Mouse (Mus musculus) lung, postnatal 10 days (tissue): ENCODE data around the gene Ppp1r37.

Source experiments
- DNase-seq: peaks from one replicate; pipeline ENCODE4 v3.0.0; 2021

The Ppp1r37 gene

GRCm38 (mm10) chr7:19495521-19496213 is 67.2 kb downstream of the Ppp1r37 start:
- DNase-seq = no peak

DNA sequence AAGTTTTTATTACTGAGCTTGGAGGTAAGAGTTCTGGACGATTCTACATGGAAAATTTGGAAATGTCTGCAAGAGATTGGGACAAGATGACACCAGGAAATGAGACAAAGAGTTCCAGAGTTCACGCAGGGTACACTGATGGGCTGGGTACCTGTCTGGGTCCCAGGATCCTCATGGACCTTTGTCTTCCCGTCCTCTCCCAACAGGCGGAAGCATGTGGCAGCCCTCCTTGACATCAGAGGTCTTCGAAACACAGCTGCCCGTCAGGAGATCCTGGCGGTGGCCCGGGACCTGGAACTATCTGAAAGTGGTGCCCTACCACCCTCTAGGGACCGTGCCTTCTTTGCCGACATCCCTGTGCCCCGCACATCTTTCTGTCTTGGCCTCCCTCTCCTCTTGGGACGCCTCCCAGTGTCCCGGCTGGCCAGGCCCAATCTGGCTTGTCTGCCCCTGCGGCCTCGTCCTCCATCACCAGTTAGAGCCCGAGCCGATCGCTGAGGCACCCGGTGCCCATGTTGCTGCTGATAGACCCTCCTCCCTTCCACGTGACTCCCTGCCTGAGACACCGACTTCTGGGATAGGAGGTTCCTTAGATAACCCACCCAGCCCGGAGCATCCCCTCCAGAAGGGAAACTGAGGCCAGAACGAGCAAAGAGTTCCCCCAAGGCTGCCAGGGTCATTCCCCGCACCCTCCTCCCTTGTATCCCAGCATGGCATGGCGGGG is 68.0 kb downstream of the Ppp1r37 start:
- DNase-seq = no peak

GRCm38 (mm10) chr7:19491731-19492130 is 71.1 kb downstream of the Ppp1r37 start:
- DNase-seq = peak; percentile 87

DNA sequence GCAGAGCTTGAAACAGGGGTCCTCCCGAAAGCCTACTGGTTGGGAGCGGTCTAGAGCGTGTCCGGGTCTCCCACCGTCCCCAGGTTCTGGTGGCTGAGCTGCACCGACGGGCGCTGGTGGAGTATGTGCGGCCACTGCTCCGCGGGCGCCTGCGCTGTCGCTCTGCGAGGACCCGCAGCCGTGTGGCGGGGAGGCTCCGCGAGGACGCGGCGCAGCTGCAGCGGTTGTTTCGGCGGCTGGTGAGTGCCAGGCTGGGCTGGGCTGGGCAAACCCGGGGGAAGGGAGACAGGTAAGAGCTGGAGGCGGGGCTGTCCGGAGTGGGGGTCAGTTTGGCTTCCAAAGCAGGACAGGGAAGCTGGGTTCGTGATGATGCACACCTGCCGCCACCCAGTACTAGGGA is 73.4 kb downstream of the Ppp1r37 start:
- DNase-seq = no peak

DNA sequence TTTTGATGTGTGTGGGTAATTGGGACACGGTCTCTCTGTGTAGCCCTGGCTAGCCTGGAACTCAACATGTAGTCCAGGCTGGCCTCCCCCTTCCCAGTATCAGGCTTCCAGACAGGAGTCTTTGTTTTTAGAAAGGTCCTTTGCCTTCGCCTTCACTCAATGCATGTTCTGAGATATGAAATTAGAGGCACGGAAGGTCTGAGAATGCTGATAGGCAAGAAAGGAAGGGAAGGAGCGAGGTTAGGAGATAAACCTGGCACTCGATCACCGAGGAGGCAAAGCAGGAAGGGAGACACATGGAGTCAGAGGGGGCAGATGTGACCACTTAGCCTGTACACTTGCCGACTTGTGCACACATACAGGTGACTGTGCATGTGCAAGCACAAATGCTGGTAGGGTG is 76.3 kb downstream of the Ppp1r37 start:
- no peak for DNase-seq

DNA sequence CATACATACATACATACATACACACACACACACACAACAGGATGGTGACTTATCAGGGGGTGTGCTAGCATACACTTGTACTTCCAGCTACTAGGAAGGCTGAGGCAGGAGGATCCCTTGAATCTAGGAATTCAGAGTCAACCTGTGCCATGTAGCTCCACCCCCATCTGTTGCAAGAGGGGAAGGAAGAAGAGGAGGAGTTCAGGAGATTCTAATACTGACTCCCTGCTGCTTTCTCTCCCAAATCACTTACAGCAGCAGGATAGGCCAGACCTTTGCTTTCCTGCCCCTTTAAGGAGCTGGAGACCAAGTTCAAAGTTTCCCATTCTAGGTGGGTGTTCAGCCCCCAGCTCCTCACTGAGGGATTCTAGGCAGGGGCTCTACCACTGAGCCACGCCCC is 77.4 kb downstream of the Ppp1r37 start:
- no peak for DNase-seq

DNA sequence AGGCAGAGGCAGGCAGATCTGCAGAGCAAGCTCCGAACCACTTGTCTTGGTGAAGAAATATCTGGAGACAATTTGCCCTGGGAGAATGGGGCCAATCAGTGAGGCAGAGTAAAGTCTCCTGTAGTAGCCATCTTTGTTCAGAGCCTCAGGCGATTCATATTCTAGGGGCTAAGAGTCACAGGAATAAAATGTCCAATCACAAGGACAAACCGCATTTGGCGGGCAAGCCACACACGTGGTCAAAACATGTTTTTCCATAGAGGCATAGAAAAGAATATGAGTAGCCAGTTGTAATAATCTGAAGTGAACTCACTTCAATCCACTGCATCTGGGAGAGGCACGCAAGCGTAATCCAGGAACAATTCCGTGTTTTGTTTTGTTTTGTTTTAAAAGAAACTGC is 79.6 kb downstream of the Ppp1r37 start:
- DNase-seq = no peak
